Mouse (Mus musculus): ENCODE measurements at regions not wholly inside any gene's neighbourhood (a gene's known extent, or its start where the extent isn't known, plus 50 kb on each side); places are given as distances from the start of the nearest gene placed in this dataset.

GRCm38 (mm10) chr19:26185012-26185411, 419.8 kb upstream of the Smarca2 start:
- Histone ChIP-seq H3K4me1 (ENCODE audit: control insufficient read depth in 1 of 2, insufficient read depth in 2 of 2, low read length in 2 of 2) (no peaks in the 10 kb centered on the region), H3K9me3 (replicated peaks; ENCODE audit: insufficient read depth, low read length) (no peaks in the 10 kb centered on the region), H3K27ac (ENCODE audit: control insufficient read depth, low read depth, low read length) (no peak overlapping the region), H3K36me3 (ENCODE audit: control insufficient read depth in 1 of 2, insufficient read depth in 2 of 2, low read length in 2 of 2) (no peaks in the 10 kb centered on the region), H3K79me2 (ENCODE audit: control insufficient read depth, insufficient read depth, low read length, poor library complexity) (no peaks in the 10 kb centered on the region), H3K9ac (ENCODE audit: control insufficient read depth, low read depth, low read length, poor library complexity, severe bottlenecking) (no peak overlapping the region), H3K27me3 (ENCODE audit: control insufficient read depth in 1 of 2, insufficient read depth in 2 of 2, low read length in 2 of 2) (no peaks in the 10 kb centered on the region), H3K4me3 (ENCODE audit: control insufficient read depth in 1 of 2, insufficient read depth in 1 of 2, low read depth in 2 of 2, low read length in 2 of 2) (no peak overlapping the region)
- no peak for TF ChIP-seq POLR2AphosphoS2 (IDR thresholded peaks at IDR 0.05; ENCODE audit: low read length)
- no peak for TF ChIP-seq RCOR1 (IDR thresholded peaks at IDR 0.05; ENCODE audit: low read depth, low read length)
- no peak for TF ChIP-seq MYB (IDR thresholded peaks at IDR 0.05; ENCODE audit: low read depth, low read length)
- no peak for TF ChIP-seq CTCF (IDR thresholded peaks at IDR 0.05 in 2 of 3, conservative IDR thresholded peaks at IDR 0.05 in 1 of 3; ENCODE audit: control insufficient read depth in 1 of 3, insufficient read depth in 1 of 3, low read depth in 2 of 3, low read length in 3 of 3, poor library complexity in 1 of 3, severe bottlenecking in 1 of 3)
- TF ChIP-seq E2F4 (IDR thresholded peaks at IDR 0.05; ENCODE audit: borderline replicate concordance, low read depth, low read length) = no peak
- TF ChIP-seq MAZ (IDR thresholded peaks at IDR 0.05; ENCODE audit: low read depth, low read length) = no peak
- no peak for TF ChIP-seq GABPA (IDR thresholded peaks at IDR 0.05; ENCODE audit: low read depth, low read length)
- no peak for TF ChIP-seq ZC3H11A (IDR thresholded peaks at IDR 0.05; ENCODE audit: low read depth, low read length)
- TF ChIP-seq CHD1 (IDR thresholded peaks at IDR 0.05; ENCODE audit: low read depth, low read length) = no peak
- TF ChIP-seq POLR2AphosphoS5 (IDR thresholded peaks at IDR 0.05; ENCODE audit: borderline replicate concordance, low read depth, low read length) = no peak
- TF ChIP-seq SIN3A (IDR thresholded peaks at IDR 0.05; ENCODE audit: low read length) = no peak
- no peak for TF ChIP-seq MYC (IDR thresholded peaks at IDR 0.05; ENCODE audit: low read depth, low read length)
- TF ChIP-seq GATA1 (IDR thresholded peaks at IDR 0.05; ENCODE audit: low read depth, low read length) = no peak
- no peak for TF ChIP-seq ETS1 (IDR thresholded peaks at IDR 0.05; ENCODE audit: low read depth, low read length)
- TF ChIP-seq HCFC1 (IDR thresholded peaks at IDR 0.05; ENCODE audit: low read depth, low read length) = no peak
- no peak for TF ChIP-seq BHLHE40 (IDR thresholded peaks at IDR 0.05; ENCODE audit: borderline replicate concordance, low read depth, low read length)
- no peak for TF ChIP-seq MAFK (IDR thresholded peaks at IDR 0.05; ENCODE audit: borderline replicate concordance, low read depth, low read length)
- DNase-seq (ENCODE audit: low read depth, low spot score) = no peak

DNA sequence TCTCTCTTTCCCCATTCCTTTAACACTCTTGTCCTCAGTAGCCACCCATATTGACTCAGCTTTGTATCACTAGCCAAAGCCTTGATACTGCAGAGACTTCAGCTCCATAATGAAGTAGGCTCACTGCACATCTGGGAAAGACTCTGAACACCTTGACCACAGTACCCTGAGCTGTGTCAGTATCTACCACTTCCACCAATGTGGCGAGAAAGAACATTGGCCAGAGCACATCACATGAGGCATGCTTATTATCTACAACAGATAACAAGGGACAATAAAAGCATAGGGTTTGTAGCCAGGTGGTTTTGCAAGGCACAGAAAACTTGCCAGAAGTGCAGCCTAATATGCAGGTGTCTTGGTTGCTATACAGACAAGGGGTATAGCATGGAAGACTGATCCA, 414.0 kb upstream of the Smarca2 start:
- Histone ChIP-seq H3K27ac (ENCODE audit: control insufficient read depth, low read depth, low read length) (no peak overlapping the region), H3K79me2 (ENCODE audit: control insufficient read depth, insufficient read depth, low read length, poor library complexity) (no peaks in the 10 kb centered on the region), H3K27me3 (ENCODE audit: control insufficient read depth in 1 of 2, insufficient read depth in 2 of 2, low read length in 2 of 2) (no peaks in the 10 kb centered on the region), H3K4me3 (ENCODE audit: control insufficient read depth in 1 of 2, insufficient read depth in 1 of 2, low read depth in 2 of 2, low read length in 2 of 2) (no peak overlapping the region), H3K9me3 (replicated peaks; ENCODE audit: insufficient read depth, low read length) (no peaks in the 10 kb centered on the region), H3K36me3 (ENCODE audit: control insufficient read depth in 1 of 2, insufficient read depth in 2 of 2, low read length in 2 of 2) (no peaks in the 10 kb centered on the region), H3K4me1 (ENCODE audit: control insufficient read depth in 1 of 2, insufficient read depth in 2 of 2, low read length in 2 of 2) (no peaks in the 10 kb centered on the region), H3K9ac (ENCODE audit: control insufficient read depth, low read depth, low read length, poor library complexity, severe bottlenecking) (no peak overlapping the region)
- DNase-seq (ENCODE audit: low read depth, low spot score) = no peak
- TF ChIP-seq MAFK (IDR thresholded peaks at IDR 0.05; ENCODE audit: borderline replicate concordance, low read depth, low read length) = no peak
- no peak for TF ChIP-seq UBTF (IDR thresholded peaks at IDR 0.05; ENCODE audit: borderline replicate concordance, insufficient read depth, low read depth, low read length)
- TF ChIP-seq TCF12 (IDR thresholded peaks at IDR 0.05; ENCODE audit: low read depth, low read length) = no peak
- no peak for TF ChIP-seq ETS1 (IDR thresholded peaks at IDR 0.05; ENCODE audit: low read depth, low read length)
- no peak for TF ChIP-seq TBP (IDR thresholded peaks at IDR 0.05; ENCODE audit: low read depth, low read length)
- TF ChIP-seq MYB (IDR thresholded peaks at IDR 0.05; ENCODE audit: low read depth, low read length) = no peak
- no peak for TF ChIP-seq MYC (IDR thresholded peaks at IDR 0.05; ENCODE audit: low read depth, low read length)
- TF ChIP-seq ZC3H11A (IDR thresholded peaks at IDR 0.05; ENCODE audit: low read depth, low read length) = no peak
